14 mouse cellular contexts compared by ENCODE assay signal in genomic region chr8:127188671-127189070, GRCm38 (mm10).
"Had no signal": no experiment of that assay in that cellular context is flagged by ENCODE, and none has a peak within 500 bp of the region (broad histone marks: within the 10 kb centered on the region; RNA-seq: fewer than 3 reads in every experiment).

No protein-coding gene starts in this region.

- H3K4me2 ChIP-seq: intestine, embryonic 15.5 days; limb, embryonic 12.5 days; liver, embryonic 13.5 days; lung, embryonic 15.5 days; midbrain, embryonic 12.5 days; neural tube, embryonic 13.5 days had no signal

- DNase-seq: liver; liver, embryonic 13.5 days; liver, postnatal 0 days; right cerebral cortex, adult 18-20 months; right cerebral cortex, postnatal 25 days; thymus, postnatal 4 days had no signal

- H3K36me3 ChIP-seq: intestine, embryonic 15.5 days; limb, embryonic 12.5 days; liver, embryonic 13.5 days; lung, embryonic 15.5 days; midbrain, embryonic 12.5 days; neural tube, embryonic 13.5 days had no signal

- H3K4me3 ChIP-seq: intestine, embryonic 15.5 days; layer of hippocampus, adult 2 months; limb, embryonic 12.5 days; liver, embryonic 13.5 days; lung, embryonic 15.5 days; midbrain, embryonic 12.5 days; neural tube, embryonic 13.5 days had no signal

- H3K9ac ChIP-seq: intestine, embryonic 15.5 days; limb, embryonic 12.5 days; liver, embryonic 13.5 days; liver, postnatal 0 days; lung, embryonic 15.5 days; midbrain, embryonic 12.5 days had no signal

- H3K9me3 ChIP-seq: intestine, embryonic 15.5 days; limb, embryonic 12.5 days; liver, embryonic 13.5 days; lung, embryonic 15.5 days; midbrain, embryonic 12.5 days; neural tube, embryonic 13.5 days had no signal

- H3K27me3 ChIP-seq: intestine, embryonic 15.5 days; limb, embryonic 12.5 days; liver, embryonic 13.5 days; lung, embryonic 15.5 days; midbrain, embryonic 12.5 days; neural tube, embryonic 13.5 days had no signal

- H3K27ac ChIP-seq: intestine, embryonic 15.5 days; layer of hippocampus, adult 2 months; limb, embryonic 12.5 days; liver, embryonic 13.5 days; lung, embryonic 15.5 days; midbrain, embryonic 12.5 days; neural tube, embryonic 13.5 days; stomach, postnatal 0 days had no signal

- ATAC-seq: intestine, embryonic 15.5 days; liver, postnatal 0 days; midbrain, embryonic 16.5 days had no signal
